Mouse (Mus musculus) stomach, embryonic 16.5 days (tissue): ENCODE results near the gene Kat7. TPM values are rescaled to one million over a fixed set of nuclear protein-coding genes. Genes with fewer than 3 reads are reported as not detected.

Source experiments
- ATAC-seq: fragments of 200-750 bp; cut with Nextera tagmentation; 2 replicates; pipeline ENCODE4 v1.8.0; 2017; ENCODE audit warnings: moderate number of reproducible peaks, moderate TSS enrichment; ENCODE audit not compliant: insufficient read depth, low FRiP score
- H3K27ac ChIP-seq: fragments of 300-500 bp; sonication (generic); 2 replicates; pipeline ENCODE4 v1.5.1; 2014; ENCODE audit warnings: low read length
- H3K27me3 ChIP-seq: fragments of 300-500 bp; sonication (generic); 2 replicates; pipeline ENCODE4 v1.6.1; 2014; ENCODE audit warnings: low read length, control low read depth, mixed read lengths; ENCODE audit not compliant: control insufficient read depth, insufficient read depth
- H3K36me3 ChIP-seq: fragments of 300-500 bp; sonication (generic); 2 replicates; pipeline ENCODE4 v1.6.1; 2014; ENCODE audit warnings: low read length; ENCODE audit not compliant: control insufficient read depth, insufficient read depth
- H3K4me1 ChIP-seq: fragments of 300-500 bp; sonication (generic); 2 replicates; pipeline ENCODE4 v1.6.1; 2014; ENCODE audit warnings: low read length, control low read depth, mixed read lengths; ENCODE audit not compliant: control insufficient read depth, insufficient read depth
- H3K4me2 ChIP-seq: fragments of 300-500 bp; sonication (generic); 2 replicates; pipeline ENCODE4 v1.6.1; 2014; ENCODE audit warnings: low read depth, low read length, mixed read lengths
- H3K4me3 ChIP-seq: fragments of 300-500 bp; sonication (generic); replicated peaks from 2 replicates; pipeline ENCODE4 v1.5.1; 2014; ENCODE audit warnings: mild to moderate bottlenecking, low read length
- H3K9ac ChIP-seq: fragments of 300-500 bp; sonication (generic); 2 replicates; pipeline ENCODE4 v1.6.1; 2014; ENCODE audit warnings: low read length
- H3K9me3 ChIP-seq: fragments of 300-500 bp; sonication (generic); replicated peaks from 2 replicates; pipeline ENCODE4 v1.6.1; 2016; ENCODE audit warnings: low read length, control low read depth; ENCODE audit not compliant: control insufficient read depth
- WGBS: fragments of 180-500 bp; shearing (Covaris S2); extraction: QIAGEN DNeasy Blood & Tissue Kit; methylation state at CpG from one replicate; pipeline ENCODE4 v1.1.7; 2014; 5-methylcytosine and 5-hydroxymethylcytosine counted together
- polyA plus RNA-seq: library from polyadenylated mRNA; unstranded; fragments of >200 nt; fragmentation: Nextera tagmentation; extraction: Ambion mirVana; gene quantifications from 2 replicates; pipeline ENCODE4 v1.2.1, GENCODE M21; 2015

The Kat7 gene
- polyA plus RNA-seq, 1 experiment from 2014 or later, result 59.3 TPM

GRCm38 (mm10) chr11:95258490-95258889 lies 51.6 kb downstream of the Kat7 start:
- H3K27ac ChIP-seq, result peak overlapping the region; percentile 81

GRCm38 (mm10) chr11:95257930-95258329 lies 52.1 kb downstream of the Kat7 start:
- Histone ChIP-seq H3K9me3 (no peaks in the 10 kb centered on the region), H3K4me2 (no peak overlapping the region; the same call in 1 of the 2 replicates), H3K27me3 (no peaks in the 10 kb centered on the region), H3K36me3 (no peaks in the 10 kb centered on the region), H3K9ac (no peak overlapping the region), H3K4me1 (peaks cover 4% of the 10 kb centered on the region; the same call in 1 of the 2 replicates), H3K27ac (no peak overlapping the region), H3K4me3 (no peak overlapping the region)
- WGBS, result 38% methylated on average over 4 of the region's 4 CpGs
- ATAC-seq, result no peak

More at GRCm38 (mm10) chr11:95258490-95258889, 51.6 kb downstream of the Kat7 start:
- H3K27me3 ChIP-seq, result no peaks in the 10 kb centered on the region
- H3K4me3 ChIP-seq, result peak overlapping the region; percentile 73
- H3K4me1 ChIP-seq, result peaks cover 6% of the 10 kb centered on the region; the same call in 1 of the 2 replicates
- H3K4me2 ChIP-seq, result peak overlapping the region; percentile 97
- WGBS, result under 1% methylated on average over 26 of the region's 26 CpGs
- H3K36me3 ChIP-seq, result no peaks in the 10 kb centered on the region
- H3K9me3 ChIP-seq, result no peaks in the 10 kb centered on the region
- H3K9ac ChIP-seq, result peak overlapping the region; percentile 83
- ATAC-seq, result peak; percentile 49; the same call in 1 of the 2 replicates

GRCm38 (mm10) chr11:95255747-95256146 lies 54.3 kb downstream of the Kat7 start:
- Histone ChIP-seq H3K4me1 (peaks cover 4% of the 10 kb centered on the region; the same call in 1 of the 2 replicates), H3K4me3 (no peak overlapping the region), H3K27ac (no peak overlapping the region), H3K4me2 (no peak overlapping the region), H3K9me3 (no peaks in the 10 kb centered on the region), H3K27me3 (no peaks in the 10 kb centered on the region), H3K36me3 (no peaks in the 10 kb centered on the region), H3K9ac (no peak overlapping the region)
- 64% methylated on average over 6 of the region's 6 CpGs for WGBS
- ATAC-seq, result no peak

GRCm38 (mm10) chr11:95254165-95254564 lies 55.9 kb downstream of the Kat7 start:
- WGBS, result 66% methylated on average over 8 of the region's 8 CpGs
- no peak overlapping the region for H3K4me3 ChIP-seq
- no peaks in the 10 kb centered on the region for H3K9me3 ChIP-seq
- no peak overlapping the region for H3K4me2 ChIP-seq
- no peaks in the 10 kb centered on the region for H3K36me3 ChIP-seq
- H3K27ac ChIP-seq, result no peak overlapping the region
- no peak for ATAC-seq
- H3K4me1 ChIP-seq, result peaks cover 4% of the 10 kb centered on the region; the same call in 1 of the 2 replicates
- H3K27me3 ChIP-seq, result no peaks in the 10 kb centered on the region
- no peak overlapping the region for H3K9ac ChIP-seq

DNA sequence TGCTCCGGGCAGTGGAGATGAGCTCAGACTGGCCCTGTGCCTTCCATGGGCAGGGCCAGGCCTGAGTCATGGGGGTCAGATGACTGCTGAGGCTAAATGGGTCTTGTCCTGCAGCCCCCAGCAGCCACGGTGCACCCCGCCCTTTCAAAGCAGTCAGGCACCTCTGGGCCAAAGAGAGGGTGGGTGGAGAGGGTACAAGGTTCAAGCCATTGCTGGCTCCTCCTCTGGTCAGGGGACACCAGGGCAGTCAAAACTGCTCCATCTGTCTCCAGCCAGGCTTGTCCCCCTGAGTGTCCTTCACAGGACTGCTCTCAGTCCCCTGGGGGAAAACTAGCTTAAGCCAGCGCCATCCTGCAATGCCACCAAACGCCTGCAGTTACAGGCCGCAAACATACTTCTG lies 57.9 kb downstream of the Kat7 start:
- Histone ChIP-seq H3K27ac (no peak overlapping the region), H3K9ac (no peak overlapping the region), H3K4me3 (no peak overlapping the region), H3K4me1 (no peaks in the 10 kb centered on the region), H3K36me3 (no peaks in the 10 kb centered on the region), H3K9me3 (no peaks in the 10 kb centered on the region), H3K27me3 (no peaks in the 10 kb centered on the region), H3K4me2 (no peak overlapping the region)
- 83% methylated on average over 6 of the region's 6 CpGs for WGBS
- ATAC-seq, result no peak

DNA sequence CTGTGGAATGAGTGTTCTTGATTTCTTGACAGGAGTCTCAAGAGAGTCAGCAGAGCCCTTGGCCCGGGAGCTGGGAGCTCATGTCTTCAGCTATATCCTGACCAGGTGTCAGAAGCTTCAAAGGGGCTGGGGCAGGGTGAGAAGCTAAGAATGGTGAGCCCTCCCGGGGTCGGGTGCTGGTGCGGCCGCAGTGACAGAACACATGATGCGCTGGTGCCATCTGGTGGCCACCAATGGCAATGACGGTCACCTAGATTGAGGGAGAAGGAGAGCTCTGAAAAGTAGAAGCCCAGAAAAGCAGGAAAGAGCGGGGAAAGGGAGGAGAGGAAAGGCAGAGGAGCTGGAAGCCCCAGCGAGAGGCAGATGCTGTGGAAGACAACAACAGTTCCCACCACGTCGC lies 58.8 kb downstream of the Kat7 start:
- H3K4me2 ChIP-seq, result no peak overlapping the region
- 3% methylated on average over 11 of the region's 11 CpGs for WGBS

GRCm38 (mm10) chr11:95250110-95250509 lies 59.9 kb downstream of the Kat7 start:
- Histone ChIP-seq H3K36me3 (no peaks in the 10 kb centered on the region), H3K27ac (no peak overlapping the region), H3K4me2 (no peak overlapping the region), H3K27me3 (no peaks in the 10 kb centered on the region), H3K4me3 (no peak overlapping the region), H3K9ac (0 out of 2 replicates have a peak overlapping the region, but pooled peaks have one; percentile 1), H3K4me1 (no peaks in the 10 kb centered on the region), H3K9me3 (no peaks in the 10 kb centered on the region)
- ATAC-seq, result 0 out of 2 replicates have a peak, but pooled peaks have one; percentile 12
- 45% methylated on average over 10 of the region's 10 CpGs for WGBS

More for the DNA sequence above, 58.8 kb downstream of the Kat7 start:
- H3K9me3 ChIP-seq, result no peaks in the 10 kb centered on the region
- no peaks in the 10 kb centered on the region for H3K27me3 ChIP-seq
- no peak overlapping the region for H3K9ac ChIP-seq
- ATAC-seq, result no peak
- no peaks in the 10 kb centered on the region for H3K36me3 ChIP-seq
- H3K27ac ChIP-seq, result no peak overlapping the region
- no peak overlapping the region for H3K4me3 ChIP-seq
- H3K4me1 ChIP-seq, result no peaks in the 10 kb centered on the region

DNA sequence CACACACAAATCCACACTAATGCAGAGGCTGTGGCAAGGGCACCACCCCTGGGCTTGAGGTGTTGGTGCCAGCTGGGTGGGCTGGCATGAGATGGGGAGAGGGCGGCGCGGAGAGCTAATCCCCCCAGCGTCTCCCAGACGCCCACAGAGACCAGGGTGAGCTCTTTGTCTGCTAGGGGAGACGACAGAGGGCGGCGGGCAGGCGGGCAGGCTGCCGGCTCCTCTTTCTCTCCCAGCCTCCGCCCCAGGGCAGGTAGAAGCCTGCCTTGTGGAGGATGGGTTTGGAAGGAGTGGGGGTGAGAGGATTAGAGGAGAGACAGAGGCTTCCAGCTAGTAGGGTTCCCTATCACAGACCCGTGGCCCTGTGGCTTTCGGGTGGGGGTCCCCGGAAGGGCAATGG lies 63.0 kb downstream of the Kat7 start:
- no peaks in the 10 kb centered on the region for H3K36me3 ChIP-seq
- H3K27me3 ChIP-seq, result no peaks in the 10 kb centered on the region
- H3K4me2 ChIP-seq, result no peak overlapping the region
- ATAC-seq, result no peak
- WGBS, result 60% methylated on average over 14 of the region's 14 CpGs
- 0 out of 2 replicates have a peak overlapping the region, but pooled peaks have one; percentile 23 for H3K27ac ChIP-seq
- no peaks in the 10 kb centered on the region for H3K4me1 ChIP-seq
- no peak overlapping the region for H3K4me3 ChIP-seq
- no peak overlapping the region for H3K9ac ChIP-seq
- no peaks in the 10 kb centered on the region for H3K9me3 ChIP-seq

DNA sequence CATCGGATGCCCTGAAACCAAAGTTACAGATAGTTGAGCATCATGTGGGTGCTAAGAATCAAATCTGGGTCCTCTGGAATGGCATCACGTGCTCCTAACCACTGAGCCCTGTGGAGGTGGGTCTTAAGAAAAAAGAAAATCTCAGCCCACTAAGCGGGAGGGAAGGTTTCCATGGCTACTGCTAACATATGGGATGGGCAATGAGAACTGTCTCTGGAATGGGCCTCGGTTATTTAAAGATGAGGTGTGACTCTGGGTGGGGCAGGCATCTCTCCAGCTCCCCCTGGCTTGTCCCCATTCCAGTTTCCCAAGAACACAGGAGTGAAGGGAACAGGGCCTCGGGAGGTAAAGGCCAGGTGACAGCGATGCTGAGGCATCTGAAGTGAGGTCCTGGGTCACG lies 64.6 kb downstream of the Kat7 start:
- 57% methylated on average over 7 of the region's 7 CpGs for WGBS
- Histone ChIP-seq H3K9me3 (no peaks in the 10 kb centered on the region), H3K36me3 (no peaks in the 10 kb centered on the region), H3K4me2 (no peak overlapping the region), H3K27ac (no peak overlapping the region), H3K4me3 (no peak overlapping the region), H3K9ac (no peak overlapping the region), H3K27me3 (no peaks in the 10 kb centered on the region), H3K4me1 (no peaks in the 10 kb centered on the region)
- no peak for ATAC-seq
